Mouse (Mus musculus) retina, postnatal 1 day (tissue): ENCODE data around the gene Sval3.

ENCODE experiments used
- DNase-seq: peaks from one replicate; pipeline ENCODE4 v3.0.0-alpha.2; 2012

The Sval3 gene

DNA sequence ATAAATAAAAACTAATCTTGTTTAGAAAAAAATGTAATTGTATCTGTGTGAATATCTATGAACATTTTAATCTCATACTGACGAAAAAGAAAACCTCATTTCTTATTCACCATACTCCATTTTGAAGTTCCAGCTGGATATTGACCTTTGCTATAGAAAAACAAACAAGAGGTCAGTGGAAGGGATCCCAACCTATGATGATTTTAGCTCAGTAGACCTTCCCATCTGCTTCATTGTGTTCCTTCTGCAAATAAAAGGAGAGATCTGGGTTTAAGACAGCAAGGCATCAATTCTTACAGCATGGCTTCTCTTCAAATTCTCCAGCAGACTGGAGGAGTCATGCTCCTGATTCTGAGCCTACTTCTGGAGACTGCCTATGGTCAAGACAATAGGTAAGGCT is at the start of gene Sval3:
TSS of gene Sval3 (plus strand) at position 301 of the 400 bp plus-strand sequence.
- DNase-seq = no peak

DNA sequence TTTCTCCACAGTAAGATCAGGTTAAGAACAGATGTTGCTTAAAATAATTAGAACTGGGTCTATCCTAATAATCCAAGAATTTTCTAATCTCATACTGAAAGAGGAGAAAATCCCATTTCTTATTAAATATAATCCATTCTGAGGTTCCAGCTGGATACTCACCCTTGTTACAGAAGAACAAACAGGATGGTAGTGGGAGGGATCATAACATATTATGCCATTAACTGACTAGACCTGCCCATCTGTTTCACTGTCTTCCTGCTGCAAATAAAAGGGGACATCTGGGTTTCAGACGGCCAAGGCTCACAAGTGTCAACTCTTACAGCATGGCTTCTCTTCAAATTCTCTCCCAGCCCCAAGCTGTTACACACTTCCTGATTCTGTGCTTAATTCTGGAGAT is 16.6 kb upstream of the Sval3 start, which contains the start of gene Sval1:
TSS of gene Sval1 (plus strand) at position 301 of the 400 bp plus-strand sequence.
- DNase-seq = no peak
